8 mouse cellular contexts compared by ENCODE assay signal in genomic region chr2:31068246-31069113, GRCm38 (mm10).
DNase-seq lines count a peak whose midpoint lies in the region; ATAC-seq and TF ChIP-seq lines count a peak whose summit lies in the region.

No protein-coding gene starts in this region.

- H3K4me2 ChIP-seq in midbrain, embryonic 11.5 days: no peak overlapping the region

- TF ChIP-seq CTCF in ES-Bruce4 (IDR thresholded peaks at IDR 0.05; ENCODE audit: low read depth, low read length): no peak
- no peak for TF ChIP-seq CTCF in embryonic fibroblast, embryonic 13.5 days (IDR thresholded peaks at IDR 0.05; ENCODE audit: borderline replicate concordance, insufficient read depth, low read length)
- TF ChIP-seq CTCF in layer of hippocampus, adult 2 months (conservative IDR thresholded peaks at IDR 0.05): no peak

- WGBS in midbrain, embryonic 11.5 days: 14% methylated on average over 13 of the region's 13 CpGs

- H3K4me1 ChIP-seq in ES-Bruce4 (ENCODE audit: control insufficient read depth, insufficient read depth, low read length): peaks cover 12% of the 10 kb centered on the region
- H3K4me1 ChIP-seq in embryonic fibroblast, embryonic 13.5 days (ENCODE audit: control insufficient read depth, insufficient read depth, low read length): peaks cover 19% of the 10 kb centered on the region
- H3K4me1 ChIP-seq in midbrain, embryonic 11.5 days (ENCODE audit: control insufficient read depth, insufficient read depth, low read length): peaks cover 12% of the 10 kb centered on the region

- H3K27me3 ChIP-seq in ES-Bruce4 (ENCODE audit: control insufficient read depth, insufficient read depth, low read length, poor library complexity, severe bottlenecking): no peaks in the 10 kb centered on the region
- H3K27me3 ChIP-seq in midbrain, embryonic 11.5 days (ENCODE audit: control insufficient read depth, insufficient read depth, low read length): no peaks in the 10 kb centered on the region

- DNase-seq in adrenal gland, postnatal 25 days: peak; percentile 37
- DNase-seq in heart, postnatal 10 days: peak; percentile 50 to 53
- peak; percentile 61 to 76 for DNase-seq in layer of hippocampus, adult 2 months (ENCODE audit: low spot score in 2 of 2)
- peak; percentile 94 for DNase-seq in midbrain, embryonic 11.5 days (ENCODE audit: low spot score, missing footprints)
- peak; percentile 59 for DNase-seq in telencephalon, adult 2 months (ENCODE audit: low read depth, low spot score)

- TF ChIP-seq POLR2A in ES-Bruce4 (IDR thresholded peaks at IDR 0.05; ENCODE audit: insufficient read depth, low read length): no peak
- TF ChIP-seq POLR2A in embryonic fibroblast, embryonic 13.5 days (IDR thresholded peaks at IDR 0.05; ENCODE audit: low read depth, low read length): no peak

- intact Hi-C loops in heart, postnatal 10 days (cut with DNase I): no loop called here

- peak overlapping the region; percentile 96 for H3K27ac ChIP-seq in ES-Bruce4 (ENCODE audit: insufficient read depth, low read length)
- H3K27ac ChIP-seq in embryonic fibroblast, embryonic 13.5 days (ENCODE audit: insufficient read depth, low read length): peak overlapping the region; percentile 92
- H3K27ac ChIP-seq in layer of hippocampus, adult 2 months: peak overlapping the region; percentile 88
- peak overlapping the region; percentile 87 for H3K27ac ChIP-seq in midbrain, embryonic 11.5 days (ENCODE audit: low read depth, low read length)

- H3K4me3 ChIP-seq in ES-Bruce4 (ENCODE audit: low read depth, low read length): peak overlapping the region; percentile 22; the same call in 1 of the 2 replicates
- no peak overlapping the region for H3K4me3 ChIP-seq in embryonic fibroblast, embryonic 13.5 days (ENCODE audit: insufficient read depth, low read length)
- no peak overlapping the region for H3K4me3 ChIP-seq in layer of hippocampus, adult 2 months
- H3K4me3 ChIP-seq in midbrain, embryonic 11.5 days (ENCODE audit: low read depth, low read length): no peak overlapping the region

- TF ChIP-seq EP300 in ES-Bruce4 (IDR thresholded peaks at IDR 0.05; ENCODE audit: insufficient read depth, low read depth, low read length): peak; percentile 82

- H3K9me3 ChIP-seq in ES-Bruce4 (replicated peaks; ENCODE audit: control insufficient read depth, insufficient read depth, low read length, poor library complexity, severe bottlenecking): peaks cover 5% of the 10 kb centered on the region; the same call in 1 of the 2 replicates
- H3K9me3 ChIP-seq in midbrain, embryonic 11.5 days (ENCODE audit: control insufficient read depth, low read length): no peaks in the 10 kb centered on the region; the same call in 1 of the 2 replicates

- H3K36me3 ChIP-seq in ES-Bruce4 (ENCODE audit: control insufficient read depth, insufficient read depth, low read length, poor library complexity, severe bottlenecking): peaks cover 6% of the 10 kb centered on the region; the same call in 1 of the 2 replicates
- no peaks in the 10 kb centered on the region for H3K36me3 ChIP-seq in midbrain, embryonic 11.5 days (ENCODE audit: control insufficient read depth, insufficient read depth, low read length)

- ATAC-seq in midbrain, embryonic 11.5 days (ENCODE audit: low FRiP score): peak; percentile 80
- ATAC-seq in inflammation-experienced regulatory T-cells, adult 6 months: no peak

- H3K9ac ChIP-seq in ES-Bruce4 (ENCODE audit: low read depth, poor library complexity, severe bottlenecking): peak overlapping the region; percentile 5; the same call in 1 of the 2 replicates
- peak overlapping the region; percentile 47 for H3K9ac ChIP-seq in midbrain, embryonic 11.5 days (ENCODE audit: low read length)

Comparison
In these comparisons a context has a peak if more than half of its experiments do, and no peak if none do; other contexts are left out.
1. DNase-seq: peak in every context shown above with its lines; median percentile 94 in midbrain, embryonic 11.5 days; 68 in layer of hippocampus, adult 2 months; 59 in telencephalon, adult 2 months; 52 in heart, postnatal 10 days; 37 in adrenal gland, postnatal 25 days.